Mouse (Mus musculus) CH12.LX (cell line): ENCODE results near the gene Apoa2. TPM values are rescaled to one million over a fixed set of nuclear protein-coding genes. Genes with fewer than 3 reads are reported as not detected.

ENCODE experiments used
- DNase-seq: peaks from one replicate; pipeline ENCODE4 v3.0.0-alpha.2; 2013; ENCODE audit errors: extremely low read depth
- H3K27ac ChIP-seq: 2 replicates; pipeline ENCODE4 v1.5.1; 2012; ENCODE audit warnings: low read depth, mild to moderate bottlenecking, control low read depth, moderate library complexity; ENCODE audit not compliant: insufficient read depth
- H3K27me3 ChIP-seq: replicated peaks from 2 replicates; pipeline ENCODE3; 2012; ENCODE audit warnings: inconsistent platforms
- H3K36me3 ChIP-seq, 2 experiments: replicated peaks in 1 of 2; 2 replicates each; pipeline versions ENCODE3 to v1.6.1; 2012; ENCODE audit warnings: inconsistent platforms in 1 of 2, low read length in 1 of 2, mild to moderate bottlenecking in 1 of 2, mixed read lengths in 1 of 2, moderate library complexity in 1 of 2; ENCODE audit not compliant: control insufficient read depth in 1 of 2, insufficient read depth in 1 of 2
- H3K4me1 ChIP-seq, 2 experiments: 2 replicates each; pipeline ENCODE4 v1.6.1; 2012; ENCODE audit warnings: inconsistent platforms in 1 of 2, moderate library complexity in 1 of 2; ENCODE audit not compliant: insufficient read depth in 2 of 2, control insufficient read depth in 1 of 2
- H3K4me2 ChIP-seq: 2 replicates; pipeline ENCODE4 v1.6.1; 2012; ENCODE audit warnings: low read depth, mild to moderate bottlenecking, control low read depth; ENCODE audit not compliant: poor library complexity, insufficient read depth, severe bottlenecking
- H3K4me3 ChIP-seq, 3 experiments: fragments of 150-350 bp in 1 of 3; sonication (generic) in 1 of 3; replicated peaks in 1 of 3; 2 replicates each; pipeline versions ENCODE3 to v1.5.1; 2011 to 2012; ENCODE audit warnings: low read depth in 2 of 3, low read length in 2 of 3, mild to moderate bottlenecking in 2 of 3, moderate library complexity in 2 of 3, control low read depth in 1 of 3, improper control_type of control experiment in 1 of 3, inconsistent platforms in 1 of 3, mixed read lengths in 1 of 3; ENCODE audit not compliant: poor library complexity in 1 of 3
- H3K79me2 ChIP-seq: replicated peaks from 2 replicates; pipeline ENCODE4 v1.6.1; 2012; ENCODE audit warnings: mild to moderate bottlenecking, moderate library complexity; ENCODE audit not compliant: control insufficient read depth, poor library complexity, insufficient read depth, severe bottlenecking; ENCODE audit errors: extremely low read depth
- H3K9ac ChIP-seq: 2 replicates; pipeline ENCODE4 v1.6.1; 2012; ENCODE audit warnings: low read depth, mild to moderate bottlenecking, control low read depth, moderate library complexity; ENCODE audit not compliant: insufficient read depth
- H3K9me3 ChIP-seq: replicated peaks from 2 replicates; pipeline ENCODE3; 2012; ENCODE audit warnings: low read length, inconsistent platforms, mixed read lengths
- BHLHE40 ChIP-seq: IDR thresholded peaks from 2 replicates; pipeline ENCODE4 v1.6.1; 2011; ENCODE audit warnings: mild to moderate bottlenecking, low read depth, low read length, improper control_type of control experiment
- CHD2 ChIP-seq: IDR thresholded peaks from 2 replicates; pipeline ENCODE4 v1.6.1; 2011; ENCODE audit warnings: low read length, improper control_type of control experiment
- ELF1 ChIP-seq: IDR thresholded peaks from 2 replicates; pipeline ENCODE4 v1.6.1; 2014; ENCODE audit warnings: low read depth, mild to moderate bottlenecking, inconsistent platforms, low read length, improper control_type of control experiment
- MAZ ChIP-seq: IDR thresholded peaks from 2 replicates; pipeline ENCODE4 v1.6.1; 2012; ENCODE audit warnings: low read depth, mild to moderate bottlenecking, inconsistent platforms, low read length, improper control_type of control experiment, moderate library complexity
- MEF2A ChIP-seq: IDR thresholded peaks from 2 replicates; pipeline ENCODE4 v1.6.1; 2014; ENCODE audit warnings: low read depth, mild to moderate bottlenecking, inconsistent platforms, low read length, improper control_type of control experiment, borderline replicate concordance
- MXI1 ChIP-seq: IDR thresholded peaks from 2 replicates; pipeline ENCODE4 v1.6.1; 2011; ENCODE audit warnings: mild to moderate bottlenecking, low read depth, low read length, improper control_type of control experiment
- NRF1 ChIP-seq: IDR thresholded peaks from 2 replicates; pipeline ENCODE4 v1.6.1; 2014; ENCODE audit warnings: low read depth, mild to moderate bottlenecking, inconsistent platforms, low read length, improper control_type of control experiment, moderate library complexity
- PAX5 ChIP-seq: IDR thresholded peaks from 2 replicates; pipeline ENCODE4 v1.6.1; 2012; ENCODE audit warnings: low read length, inconsistent platforms, mixed read lengths
- RAD21 ChIP-seq: IDR thresholded peaks from 2 replicates; pipeline ENCODE4 v1.6.1; 2011; ENCODE audit warnings: low read depth, mild to moderate bottlenecking, low read length, improper control_type of control experiment, moderate library complexity
- SIN3A ChIP-seq: IDR thresholded peaks from 2 replicates; pipeline ENCODE4 v1.6.1; 2012; ENCODE audit warnings: low read length, improper control_type of control experiment, inconsistent platforms
- SMC3 ChIP-seq: IDR thresholded peaks from 2 replicates; pipeline ENCODE4 v1.6.1; 2011; ENCODE audit warnings: low read depth, low read length, improper control_type of control experiment
- UBTF ChIP-seq: IDR thresholded peaks from 2 replicates; pipeline ENCODE4 v1.6.1; 2012; ENCODE audit warnings: low read depth, mild to moderate bottlenecking, inconsistent platforms, low read length, improper control_type of control experiment, moderate library complexity
- USF1 ChIP-seq: IDR thresholded peaks from 2 replicates; pipeline ENCODE4 v1.6.1; 2014; ENCODE audit warnings: low read depth, mild to moderate bottlenecking, inconsistent platforms, low read length, improper control_type of control experiment
- ZMIZ1 ChIP-seq: IDR thresholded peaks from 2 replicates; pipeline ENCODE4 v1.6.1; 2012; ENCODE audit warnings: low read depth, mild to moderate bottlenecking, inconsistent platforms, low read length, improper control_type of control experiment
- dilution Hi-C: fragments of 300-500 bp; cut with MboI; formaldehyde crosslinking; loops from 2 replicates; pipeline ENCODE4 v1.14.3; 2020; ENCODE audit warnings: low sequenced_read_pairs; ENCODE audit not compliant: extremely low pct_unique_long_range_greater_than_20kb, extremely low pct_ligation_motif_present
- in situ Hi-C: fragments of 300-500 bp; cut with MboI; formaldehyde crosslinking; loops from 3 replicates; pipeline ENCODE4 v1.14.3; 2019; ENCODE audit warnings: low sequenced_read_pairs, low pct_ligation_motif_present, low pct_unique_long_range_greater_than_20kb, mixed read lengths
- polyA plus RNA-seq: library from polyadenylated mRNA; unstranded; fragments of >175 nt; gene quantifications from 2 replicates; pipeline ENCODE4 v1.2.1, GENCODE M21; 2012; ENCODE audit warnings: low read depth; ENCODE audit not compliant: insufficient read length
- total RNA-seq, 2 experiments: library from RNA; depleted of rRNA; stranded (reverse); fragments of 300-350 nt in 1 of 2; fragments of >200 nt in 1 of 2; gene quantifications; 2 replicates each; pipeline ENCODE4 v1.2.3; 2012 to 2014

Apoa2 gene
- total and polyA plus RNA-seq, 3 experiments: 3.0 to 5.3 (median 3.1) TPM

GRCm38 (mm10) chr1:171213801-171214496 is 10.9 kb upstream of the Apoa2 start, which contains the start of gene Nr1i3:
Nr1i3 (plus strand) TSS chr1:171213970.
- H3K27ac ChIP-seq: no peak within 1 kb of the TSS
- no peaks in the 10 kb centered on the region for H3K79me2 ChIP-seq
- TF ChIP-seq PAX5 (no peak), MAZ (no peak), MEF2A (no peak), NRF1 (no peak), SIN3A (no peak), BHLHE40 (no peak), UBTF (no peak)
- dilution Hi-C loops (no loop called here), in situ Hi-C loops (loop anchor here (5.0 kb wide), 1 partner anchor 37 kb away; no protein-coding TSS in a partner anchor)
- peaks cover 2 to 10% of the 10 kb centered on the region in 2 experiments; a peak in 2 of 4 replicates for H3K4me1 ChIP-seq
- H3K36me3 ChIP-seq: peaks cover 4 to 16% of the 10 kb centered on the region in 2 experiments
- H3K27me3 ChIP-seq: peaks cover 19% of the 10 kb centered on the region
- no peak within 1 kb of the TSS for H3K4me2 ChIP-seq
- H3K4me3 ChIP-seq: no peak within 1 kb of the TSS
- H3K9ac ChIP-seq: no peak within 1 kb of the TSS
- no peak for DNase-seq
- no peaks in the 10 kb centered on the region for H3K9me3 ChIP-seq

- H3K27ac ChIP-seq: no peak overlapping the region
Measured at GRCm38 (mm10) chr1:171216241-171216955, 8.5 kb upstream of the Apoa2 start.

More at GRCm38 (mm10) chr1:171216241-171216955, 8.5 kb upstream of the Apoa2 start:
- Histone ChIP-seq H3K27me3 (peaks cover 8% of the 10 kb centered on the region), H3K9me3 (no peaks in the 10 kb centered on the region), H3K4me1 (peaks cover 8 to 20% of the 10 kb centered on the region in 2 experiments; a peak in 3 of 4 replicates), H3K9ac (no peak overlapping the region), H3K4me2 (no peak overlapping the region), H3K4me3 (no peak overlapping the region), H3K79me2 (no peaks in the 10 kb centered on the region), H3K36me3 (peaks cover 20 to 34% of the 10 kb centered on the region in 2 experiments)
- TF ChIP-seq MXI1: no peak
- no peak for TF ChIP-seq USF1
- no peak for TF ChIP-seq SMC3
- TF ChIP-seq ELF1: no peak
- no peak for TF ChIP-seq RAD21
- TF ChIP-seq ZMIZ1: no peak
- TF ChIP-seq SIN3A: no peak
- TF ChIP-seq PAX5: no peak
- TF ChIP-seq CHD2: no peak
- dilution Hi-C loops: no loop called here
- in situ Hi-C loops: loop anchor here (5.0 kb wide), 1 partner anchor 36 kb away; the partner anchor contains the start of genes Adamts4 and Ndufs2
- DNase-seq: no peak
